Mouse (Mus musculus): ENCODE data around the gene Prkce. TPM values are rescaled to one million over a fixed set of nuclear protein-coding genes. Genes with fewer than 3 reads are reported as not detected.

The Prkce gene
- polyA plus RNA-seq, 1 experiment from 2014 or later = 6.6 TPM

- DNase-seq (ENCODE audit: low read depth, low spot score) (peak; percentile 13), ATAC-seq (no peak)
- ChIA-PET POLR2A (no interaction called here), CTCF (interaction anchor here (0.7 to 1.8 kb wide), 2 partner anchors 34 to 409 kb away, joined by 4 to 7 read pairs; no protein-coding TSS in a partner anchor)
- H3K27me3 ChIP-seq = no peaks in the 10 kb centered on the region
- TF ChIP-seq CTCF (IDR thresholded peaks at IDR 0.05) = peak; percentile 64
- in situ Hi-C loops (cut with MboI; ENCODE audit: low pct_unique_long_range_greater_than_20kb) = loop anchor here (25.0 kb wide), 2 partner anchors 766 to 1091 kb away; partner anchors contain the start of gene Mcfd2
These were observed 328.7 kb downstream of the Prkce start for GRCm38 (mm10) chr17:86496123-86496771.

DNA sequence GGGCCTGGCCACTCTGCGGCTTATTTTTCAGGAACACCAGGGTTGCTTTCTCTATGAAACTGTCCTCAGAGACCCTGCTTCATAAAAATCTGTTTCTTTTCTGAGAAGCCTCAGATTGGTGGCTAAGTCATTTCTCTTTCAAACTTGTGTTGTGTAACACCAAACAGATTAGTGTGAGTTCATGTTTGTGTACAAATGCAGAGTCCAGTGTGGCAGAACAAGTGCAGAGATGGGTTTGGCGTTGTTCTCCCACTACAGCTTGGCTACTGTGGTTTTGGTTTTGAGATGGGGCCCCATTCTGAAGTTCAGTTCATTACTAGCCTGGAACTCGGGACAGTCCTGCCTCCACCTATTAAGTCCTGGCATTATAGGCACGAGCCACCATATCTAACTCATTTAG is 329.7 kb downstream of the Prkce start:
- in situ Hi-C loops (cut with MboI; ENCODE audit: low pct_unique_long_range_greater_than_20kb) = loop anchor here (25.0 kb wide), 2 partner anchors 765 to 1090 kb away; partner anchors contain the start of gene Mcfd2
- no peak for TF ChIP-seq CTCF (IDR thresholded peaks at IDR 0.05)
- no peak for DNase-seq (ENCODE audit: low read depth, low spot score)
- ChIA-PET POLR2A (no interaction called here), CTCF (interaction anchor here (1.8 kb wide), 1 partner anchor 408 kb away, joined by 7 read pairs; no protein-coding TSS in a partner anchor)
- H3K27me3 ChIP-seq = no peaks in the 10 kb centered on the region
- no peak for ATAC-seq

DNA sequence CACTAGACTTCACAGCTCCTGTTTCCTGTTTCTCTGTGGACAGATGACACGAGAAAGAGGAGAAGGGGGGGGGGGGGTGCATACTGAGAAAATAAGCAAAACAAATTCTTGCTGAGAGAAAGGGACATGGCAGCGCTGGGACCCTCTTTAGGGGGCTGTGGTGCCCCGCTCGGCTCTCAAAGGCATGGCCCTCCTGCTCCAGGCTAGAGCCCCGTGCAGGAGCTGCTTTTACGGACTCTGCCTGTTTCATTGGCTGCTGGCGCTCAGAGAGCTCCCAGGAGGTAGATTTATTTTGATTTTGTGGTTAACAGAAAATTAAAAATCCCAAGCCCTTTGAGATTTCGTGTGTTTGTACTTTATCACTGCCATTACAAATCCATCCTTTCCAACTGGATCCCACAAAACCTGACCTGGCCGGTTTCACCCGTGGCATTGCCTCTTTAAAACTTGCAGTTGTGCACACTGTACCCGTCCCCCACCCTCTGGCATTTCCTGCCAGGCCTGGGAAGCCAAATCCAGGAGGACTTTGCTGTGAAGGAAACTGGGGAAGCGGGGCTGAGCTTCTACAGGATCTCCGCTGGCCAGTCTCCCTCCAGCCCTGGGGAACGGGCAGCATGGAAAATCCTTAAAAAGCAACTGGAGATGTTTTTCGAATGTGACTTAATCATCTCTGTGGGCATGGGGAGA is 331.9 kb downstream of the Prkce start:
- DNase-seq (ENCODE audit: low read depth, low spot score) (no peak), ATAC-seq (no peak)
- in situ Hi-C loops (cut with MboI; ENCODE audit: low pct_unique_long_range_greater_than_20kb) = loop anchor here (25.0 kb wide), 2 partner anchors 763 to 1088 kb away; partner anchors contain the start of gene Mcfd2
- no peaks in the 10 kb centered on the region for H3K27me3 ChIP-seq
- ChIA-PET CTCF (interaction anchor here (1.0 to 2.3 kb wide), 3 partner anchors 10 to 406 kb away, joined by 3 to 7 read pairs (median 3); no protein-coding TSS in a partner anchor), POLR2A (no interaction called here)
- TF ChIP-seq CTCF (IDR thresholded peaks at IDR 0.05) = no peak

DNA sequence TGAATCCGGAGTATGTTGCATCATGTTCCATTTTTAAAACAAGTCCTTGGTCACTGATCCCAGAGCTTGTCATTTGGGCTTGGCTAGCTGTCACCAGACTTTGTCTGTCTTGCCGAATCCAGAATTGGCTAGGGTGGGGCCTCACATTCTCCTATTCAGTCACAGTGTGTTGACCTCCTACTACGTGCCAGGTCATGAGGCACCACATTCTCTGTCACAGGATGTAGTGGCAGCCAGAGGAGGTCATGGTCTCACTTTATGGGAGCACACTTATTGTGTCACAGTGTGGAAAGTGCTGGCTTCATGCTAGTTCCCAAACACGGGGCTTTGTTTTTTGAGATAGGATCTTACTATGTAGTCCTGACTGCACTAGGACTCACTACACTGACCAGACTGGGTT is 333.8 kb downstream of the Prkce start:
- in situ Hi-C loops (cut with MboI; ENCODE audit: low pct_unique_long_range_greater_than_20kb) = no loop called here
- no peaks in the 10 kb centered on the region for H3K27me3 ChIP-seq
- no peak for TF ChIP-seq CTCF (IDR thresholded peaks at IDR 0.05)
- ATAC-seq (no peak), DNase-seq (ENCODE audit: low read depth, low spot score) (no peak)
- ChIA-PET CTCF (no interaction called here), POLR2A (no interaction called here)

DNA sequence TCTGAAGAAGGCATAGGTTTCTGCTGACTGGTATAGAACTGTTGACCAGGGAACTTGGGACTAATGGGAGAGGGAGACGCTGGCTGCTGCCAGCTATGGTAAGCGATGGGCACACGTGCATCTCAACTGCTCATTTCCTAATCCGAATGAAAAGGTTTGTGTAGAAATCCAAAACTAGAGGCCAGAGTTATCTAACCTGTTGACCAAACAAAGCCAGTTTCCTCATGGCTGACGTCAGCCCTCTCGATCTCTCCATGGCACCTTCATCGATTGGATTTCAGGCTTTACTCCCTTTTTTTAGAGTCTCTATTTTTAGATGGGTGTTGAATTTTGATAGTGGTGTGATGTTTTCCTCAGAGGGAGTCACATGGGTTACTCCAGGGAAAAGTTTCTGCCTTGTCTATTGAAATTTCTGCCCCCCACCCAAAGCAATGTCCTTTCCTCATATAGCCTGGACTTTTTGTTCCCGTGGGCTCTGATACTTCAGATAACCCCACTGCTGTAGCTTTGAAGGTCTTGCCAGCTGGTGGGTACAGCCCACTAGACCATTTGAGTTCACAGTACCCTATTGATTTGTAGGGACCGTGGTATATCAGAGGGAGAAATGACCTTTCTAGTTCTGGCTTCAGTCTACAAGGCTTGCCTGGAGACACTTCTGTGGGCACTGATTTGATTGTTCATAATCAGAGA is 335.8 kb downstream of the Prkce start:
- in situ Hi-C loops (cut with MboI; ENCODE audit: low pct_unique_long_range_greater_than_20kb) = no loop called here
- ChIA-PET CTCF (no interaction called here), POLR2A (no interaction called here)
- DNase-seq (ENCODE audit: low read depth, low spot score) (no peak), ATAC-seq (no peak)
- no peak for TF ChIP-seq CTCF (IDR thresholded peaks at IDR 0.05)
- H3K27me3 ChIP-seq = no peaks in the 10 kb centered on the region

DNA sequence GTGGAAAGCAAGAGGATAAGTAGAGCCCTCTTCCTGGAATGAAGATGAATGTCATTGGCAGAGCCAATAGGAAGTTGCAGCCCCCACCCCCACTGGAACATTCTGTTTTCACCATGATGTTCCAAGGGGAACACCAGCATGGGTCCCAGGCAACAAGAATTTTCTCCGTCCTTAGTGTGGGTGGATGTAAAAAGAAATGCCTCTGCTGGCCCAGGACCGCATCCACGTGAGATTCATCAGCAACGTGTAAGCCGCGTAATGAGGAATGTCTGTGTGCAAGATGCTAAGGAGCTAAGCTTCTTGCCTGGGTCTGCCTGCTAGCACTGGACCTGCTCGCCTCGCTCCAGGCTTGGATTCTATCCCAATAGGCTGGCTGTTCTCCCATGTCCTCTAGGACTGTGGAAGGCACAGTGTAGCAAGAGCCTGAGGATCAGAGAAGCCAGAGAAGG is 337.6 kb downstream of the Prkce start, which contains the start of gene Gm10309:
Gene Gm10309 (minus strand): TSS at position 50 of the 449 bp plus-strand sequence.
- H3K27me3 ChIP-seq = no peaks in the 10 kb centered on the region
- ATAC-seq (no peak), DNase-seq (ENCODE audit: low read depth, low spot score) (no peak)
- no peak for TF ChIP-seq CTCF (IDR thresholded peaks at IDR 0.05)
- ChIA-PET POLR2A (no interaction called here), CTCF (interaction anchor here (1.3 kb wide), 1 partner anchor 401 kb away, joined by 3 read pairs; no protein-coding TSS in a partner anchor)
- in situ Hi-C loops (cut with MboI; ENCODE audit: low pct_unique_long_range_greater_than_20kb) = no loop called here

DNA sequence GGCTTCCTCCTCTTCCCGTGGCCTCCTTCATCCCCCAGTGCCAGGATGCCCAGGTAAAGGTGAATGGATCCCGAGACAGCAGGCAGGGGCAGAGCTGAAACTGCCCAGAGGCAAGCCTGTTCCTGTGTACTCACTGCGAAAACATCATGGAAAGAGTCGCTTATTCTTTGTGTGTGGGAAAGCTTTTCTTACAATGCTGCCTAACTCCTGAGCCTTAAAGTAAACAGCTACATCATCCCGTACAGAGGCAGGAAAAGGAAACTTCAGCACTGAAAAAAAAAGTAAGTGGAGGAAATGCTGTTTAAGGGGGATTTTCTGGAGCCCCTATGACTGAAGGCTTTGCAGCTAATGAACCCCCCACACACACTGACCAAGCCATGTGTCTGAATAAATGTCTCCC is 339.3 kb downstream of the Prkce start:
- TF ChIP-seq CTCF (IDR thresholded peaks at IDR 0.05) = no peak
- POLR2A ChIA-PET = no interaction called here
- no peak for ATAC-seq
- no peak for DNase-seq (ENCODE audit: low read depth, low spot score)
- CTCF ChIA-PET = no interaction called here
- in situ Hi-C loops (cut with MboI; ENCODE audit: low pct_unique_long_range_greater_than_20kb) = no loop called here
- H3K27me3 ChIP-seq = no peaks in the 10 kb centered on the region

- DNase-seq (ENCODE audit: low read depth, low spot score) (no peak), ATAC-seq (no peak)
- no peak for TF ChIP-seq CTCF (IDR thresholded peaks at IDR 0.05)
- H3K27me3 ChIP-seq = no peaks in the 10 kb centered on the region
- CTCF ChIA-PET = no interaction called here
- in situ Hi-C loops (cut with MboI; ENCODE audit: low pct_unique_long_range_greater_than_20kb) = no loop called here
- POLR2A ChIA-PET = no interaction called here
These were observed 340.0 kb downstream of the Prkce start for GRCm38 (mm10) chr17:86507342-86508211.

GRCm38 (mm10) chr17:86508212-86508490 is 340.6 kb downstream of the Prkce start:
- DNase-seq (ENCODE audit: low read depth, low spot score) (no peak), ATAC-seq (no peak)
- ChIA-PET POLR2A (no interaction called here), CTCF (interaction anchor here (1.8 kb wide), 1 partner anchor 398 kb away, joined by 4 read pairs; no protein-coding TSS in a partner anchor)
- no peak for TF ChIP-seq CTCF (IDR thresholded peaks at IDR 0.05)
- no peaks in the 10 kb centered on the region for H3K27me3 ChIP-seq
- in situ Hi-C loops (cut with MboI; ENCODE audit: low pct_unique_long_range_greater_than_20kb) = no loop called here

DNA sequence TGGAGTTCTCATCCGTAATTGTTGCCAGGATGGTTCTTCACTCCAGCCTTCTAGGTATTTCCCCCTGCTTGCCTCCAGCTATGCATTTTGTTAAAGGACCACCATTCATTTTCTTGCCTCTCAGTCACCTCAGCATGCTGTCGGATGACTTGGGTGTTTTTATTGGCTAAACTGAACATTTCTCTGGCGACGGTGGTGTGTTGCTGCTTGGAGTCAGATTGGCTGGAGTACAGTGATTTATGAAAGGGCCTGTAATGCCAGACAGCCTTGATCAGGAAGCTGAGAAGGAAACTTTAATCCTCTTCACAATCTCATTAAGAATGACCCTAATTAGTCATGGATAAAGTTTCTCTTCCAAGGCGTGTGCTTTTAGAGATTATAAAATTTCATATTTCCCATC is 342.3 kb downstream of the Prkce start:
- POLR2A ChIA-PET = no interaction called here
- in situ Hi-C loops (cut with MboI; ENCODE audit: low pct_unique_long_range_greater_than_20kb) = no loop called here
- no peak for TF ChIP-seq CTCF (IDR thresholded peaks at IDR 0.05)
- ATAC-seq (no peak), DNase-seq (ENCODE audit: low read depth, low spot score) (no peak)
- CTCF ChIA-PET = interaction anchor here (1.6 to 2.0 kb wide), 3 partner anchors 10 to 396 kb away, joined by 3 to 4 read pairs (median 4); no protein-coding TSS in a partner anchor
- no peaks in the 10 kb centered on the region for H3K27me3 ChIP-seq
